Mouse (Mus musculus) lung, postnatal 36 days (tissue): Measurements from ENCODE around the gene Il13.

ENCODE experiments used
- DNase-seq: peaks from one replicate; pipeline ENCODE4 v3.0.0; 2022; ENCODE audit warnings: mixed read lengths

Gene Il13

DNA sequence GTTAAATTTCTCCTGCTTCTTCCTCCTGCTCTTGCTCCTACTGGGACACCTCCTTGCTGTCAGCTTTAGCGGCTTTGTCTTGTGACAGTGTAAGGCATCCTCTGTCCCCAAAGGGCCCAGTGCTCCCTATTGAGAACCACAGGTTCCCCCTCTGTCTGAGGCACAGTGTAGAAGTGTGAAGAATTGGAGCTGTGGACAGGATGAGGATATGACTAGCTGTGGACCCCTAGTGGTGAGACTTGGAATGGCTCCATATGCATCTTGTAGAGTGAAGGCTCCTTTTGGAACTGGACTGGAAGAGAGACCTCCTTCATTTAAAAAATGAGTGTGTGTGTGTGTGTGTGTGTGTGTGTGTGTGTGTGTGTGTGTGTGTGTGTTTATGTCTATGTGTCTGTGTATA is 6.6 kb downstream of the Il13 start:
- peak; percentile 94 for DNase-seq

DNA sequence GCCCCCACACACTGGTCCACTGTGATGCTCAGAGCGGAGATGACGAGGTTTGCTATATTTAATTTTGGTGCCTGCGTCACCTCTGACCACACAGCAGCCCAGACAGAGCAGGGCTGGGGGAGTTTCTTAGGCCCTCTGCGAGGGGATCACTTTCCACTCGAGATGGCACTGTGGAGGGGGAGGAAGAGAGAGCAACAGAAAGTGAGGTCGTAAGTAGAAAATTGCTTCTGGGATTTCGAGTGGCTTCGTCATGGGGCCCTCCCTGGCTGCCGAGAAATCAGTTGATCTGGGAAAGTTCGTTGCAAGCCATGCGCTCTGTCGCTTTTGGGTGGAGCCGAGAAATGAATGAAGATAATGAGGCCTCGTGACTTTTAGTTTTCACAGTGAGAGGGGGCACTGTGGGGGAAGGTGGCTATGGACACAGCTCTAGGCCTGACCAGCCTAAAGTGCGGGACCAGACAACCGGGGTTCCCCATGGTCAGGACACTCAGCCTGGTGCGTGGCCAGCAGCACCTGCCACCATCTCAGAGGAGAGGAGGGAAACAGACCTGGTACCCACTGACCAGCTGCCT is 7.6 kb downstream of the Il13 start:
- DNase-seq, result no peak

DNA sequence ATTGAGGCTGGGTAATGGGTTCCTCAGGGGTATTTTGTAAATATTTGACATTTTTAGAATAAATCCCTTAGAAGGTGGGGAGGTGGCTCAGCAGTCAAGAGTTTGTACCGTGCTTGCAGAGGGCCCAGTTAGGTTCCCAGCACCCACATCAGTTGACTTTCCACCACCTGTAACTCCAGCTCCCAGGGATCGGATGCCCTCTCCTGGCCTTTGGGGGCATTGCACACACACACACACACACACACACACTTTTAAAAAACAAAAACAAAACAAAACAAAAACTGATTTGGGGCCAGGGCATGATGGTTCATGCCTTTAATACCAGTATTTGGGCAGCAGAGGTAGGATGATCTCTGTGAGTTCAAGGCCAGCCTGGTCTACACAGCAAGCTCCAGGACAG is 10.4 kb downstream of the Il13 start:
- no peak for DNase-seq

DNA sequence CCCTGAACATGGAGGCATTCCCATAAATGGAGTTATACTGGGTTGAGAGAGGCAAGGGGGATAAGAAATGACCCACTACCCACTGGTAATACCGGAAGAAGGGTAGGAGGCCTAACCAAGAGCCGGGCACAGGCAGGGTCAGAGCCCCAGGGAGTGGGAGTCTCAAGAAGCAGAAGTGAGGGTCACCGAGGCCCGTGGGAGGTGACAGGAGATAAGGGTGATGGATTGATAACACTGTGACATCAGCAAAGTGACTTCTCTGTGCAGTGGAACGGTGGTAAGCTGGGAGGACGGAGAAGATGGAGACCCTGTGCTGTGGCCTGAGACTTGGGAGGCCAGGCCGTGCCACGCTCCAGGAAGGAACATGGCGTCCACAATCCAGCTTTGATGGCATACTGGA is 10.9 kb downstream of the Il13 start:
- DNase-seq, result no peak

GRCm38 (mm10) chr11:53622440-53622806 is 12.1 kb downstream of the Il13 start:
- DNase-seq, result no peak

DNA sequence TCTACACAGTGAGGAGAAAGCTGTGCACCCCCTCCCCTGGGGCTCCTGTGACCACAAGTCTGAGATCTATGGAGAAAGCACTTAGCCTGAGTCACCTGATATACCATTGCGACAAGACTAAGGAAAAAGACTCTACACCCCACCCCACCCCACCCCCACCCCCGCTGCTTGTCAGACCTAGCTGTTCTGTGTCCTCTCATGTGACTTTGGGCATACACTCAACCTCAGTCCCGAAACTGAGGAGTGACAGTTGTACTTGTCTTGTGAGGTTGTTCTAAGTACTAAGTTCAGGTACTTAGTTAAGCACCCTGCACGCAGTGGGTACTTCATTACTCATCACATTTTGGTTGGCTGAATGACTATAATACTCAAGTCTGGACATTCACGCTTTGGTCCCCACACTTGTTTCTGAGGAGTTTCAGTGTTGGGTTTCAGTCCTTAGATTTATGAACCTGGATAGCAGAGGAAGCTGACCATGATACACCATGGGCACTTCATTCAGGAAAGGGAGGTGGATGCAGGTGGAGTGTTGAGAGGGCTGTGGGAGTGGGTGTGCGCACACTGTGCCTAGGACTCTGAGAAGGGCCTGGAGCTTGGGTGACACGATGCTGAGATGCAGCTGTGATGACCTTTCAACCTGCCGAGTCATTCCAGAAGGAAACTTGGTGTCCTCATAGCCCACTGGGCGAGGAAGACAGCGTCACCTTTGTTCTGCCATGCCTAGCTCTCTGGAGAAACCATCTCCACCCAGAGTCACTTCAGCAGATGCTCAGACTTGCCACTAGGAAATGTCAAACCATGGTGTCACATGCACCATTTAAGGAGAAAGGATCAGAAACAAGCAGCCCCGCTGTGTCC is 12.7 kb downstream of the Il13 start:
- peak; percentile 10 for DNase-seq

DNA sequence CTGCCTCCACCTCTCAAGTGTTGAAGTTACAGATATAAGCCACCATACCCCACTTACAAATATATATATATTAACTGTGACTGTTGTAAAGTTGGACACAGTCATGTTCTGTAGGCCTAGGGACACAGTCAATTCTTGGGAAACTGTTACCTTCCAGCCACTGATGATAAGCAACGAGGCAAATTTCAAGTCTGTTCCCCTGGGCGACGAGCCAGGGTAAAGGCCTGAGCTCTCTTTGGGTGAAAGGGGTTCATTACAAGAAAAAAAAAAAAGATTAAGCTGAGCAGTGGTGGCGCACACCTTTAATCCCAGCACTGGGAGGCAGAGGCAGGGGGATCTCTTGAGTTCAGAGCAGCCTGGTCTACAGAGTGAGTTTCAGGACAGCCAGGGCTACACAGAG is 14.4 kb downstream of the Il13 start:
- DNase-seq, result no peak

DNA sequence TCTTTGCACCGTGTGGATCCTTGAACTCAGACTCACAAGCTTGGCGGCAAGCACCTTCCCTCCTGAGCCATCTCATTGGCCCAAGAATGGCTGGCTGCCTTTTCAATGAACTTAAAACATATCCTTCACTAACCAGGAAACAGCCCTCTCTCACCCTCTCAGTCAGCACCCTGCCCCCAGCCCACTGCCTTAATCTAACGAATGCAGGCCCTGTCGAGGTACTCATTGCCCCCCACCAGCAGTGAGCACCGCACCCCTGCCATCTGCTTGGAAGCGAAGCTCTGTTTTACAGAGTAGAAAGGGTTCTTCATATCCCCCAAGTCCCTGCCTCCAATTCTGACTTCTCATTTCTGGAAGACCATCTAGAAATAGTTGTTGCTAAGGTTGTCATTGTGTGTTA is 15.1 kb downstream of the Il13 start:
- DNase-seq, result no peak

- DNase-seq, result no peak
Measured at GRCm38 (mm10) chr11:53618619-53619198, 15.8 kb downstream of the Il13 start, which contains the start of gene Il4. Gene Il4, minus strand, starts transcription at chr11:53618669.

DNA sequence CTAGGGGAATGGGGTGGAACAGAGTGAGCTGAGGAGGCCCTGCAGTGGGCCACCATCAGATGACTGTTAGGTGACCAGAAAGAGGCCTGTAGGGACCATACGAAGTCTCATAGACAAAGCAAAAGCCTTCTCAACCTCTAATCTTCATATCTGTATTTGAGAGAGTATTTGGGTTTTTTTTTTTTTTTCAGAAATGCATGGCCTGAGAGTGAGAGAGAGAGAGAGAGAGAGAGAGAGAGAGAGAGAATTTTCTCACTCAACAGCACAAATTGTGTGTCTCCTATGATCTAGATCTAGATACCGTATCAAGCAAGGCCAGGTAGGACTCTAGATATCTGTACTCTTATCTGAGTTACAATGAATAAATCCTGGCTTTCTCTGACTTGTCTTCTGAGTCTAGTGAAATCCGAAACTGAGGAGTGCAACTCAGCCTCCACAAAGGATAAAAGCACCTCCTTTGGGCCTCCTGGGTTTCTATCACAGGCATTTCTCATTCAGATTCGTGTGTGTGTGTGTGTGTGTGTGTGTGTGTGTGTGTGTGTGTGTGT is 16.9 kb downstream of the Il13 start:
- no peak for DNase-seq

DNA sequence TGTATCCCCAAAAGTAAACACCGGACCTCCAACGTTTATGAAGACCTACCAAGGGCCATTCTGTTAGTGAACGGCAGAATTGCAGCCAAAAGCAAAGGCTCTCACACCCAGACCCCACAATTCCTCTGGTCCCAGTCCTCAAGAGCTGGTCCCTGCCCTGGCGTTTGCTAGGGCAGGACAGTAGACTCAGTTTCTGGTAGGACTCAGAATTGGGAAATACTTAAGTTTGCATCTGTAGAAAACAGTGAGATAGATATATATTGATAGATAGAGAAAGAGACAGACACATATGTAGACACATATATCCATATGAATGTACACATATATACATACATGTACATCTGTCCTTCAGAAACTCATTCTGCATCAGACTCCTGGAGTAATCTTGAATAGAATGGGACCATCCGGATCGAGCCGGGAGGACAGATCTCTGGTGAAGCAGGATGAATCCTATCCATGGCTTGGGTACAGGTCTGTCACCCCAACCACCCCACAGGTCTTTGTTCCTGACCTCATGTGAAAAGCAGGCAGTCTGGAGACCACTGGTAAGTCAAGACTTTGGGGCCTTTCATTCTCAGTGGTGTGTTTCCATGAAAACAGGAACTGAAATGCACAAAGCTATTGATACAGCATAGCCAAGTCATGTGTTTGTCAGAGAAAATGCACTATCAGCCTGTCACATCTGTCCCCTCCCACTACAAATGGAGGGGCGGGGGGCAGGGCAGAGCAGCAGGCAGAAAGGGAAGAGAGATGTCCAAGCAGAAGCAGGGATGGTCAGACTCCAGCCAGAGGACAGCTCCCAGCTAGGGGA is 17.5 kb downstream of the Il13 start:
- DNase-seq, result peak; percentile 42

DNA sequence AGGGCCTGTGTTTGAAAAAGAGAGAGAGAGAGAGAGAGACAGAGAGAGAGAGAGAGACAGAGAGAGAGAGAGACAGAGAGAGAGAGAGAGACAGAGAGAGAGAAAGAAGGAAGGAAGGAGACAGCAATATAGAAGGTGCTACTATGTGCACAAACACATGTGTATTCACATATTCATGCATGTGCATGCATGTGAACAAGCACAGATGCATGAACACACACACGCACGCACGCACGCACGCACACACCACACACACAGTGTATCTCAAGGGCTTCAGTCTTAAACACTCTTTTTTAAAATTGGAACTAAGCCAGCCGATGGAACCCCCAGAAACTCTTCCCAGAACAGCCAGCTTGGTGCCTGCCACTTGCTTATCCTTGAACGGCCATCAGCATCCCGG is 18.9 kb downstream of the Il13 start:
- DNase-seq, result no peak

GRCm38 (mm10) chr11:53615172-53615571 is 19.3 kb downstream of the Il13 start:
- DNase-seq, result no peak

DNA sequence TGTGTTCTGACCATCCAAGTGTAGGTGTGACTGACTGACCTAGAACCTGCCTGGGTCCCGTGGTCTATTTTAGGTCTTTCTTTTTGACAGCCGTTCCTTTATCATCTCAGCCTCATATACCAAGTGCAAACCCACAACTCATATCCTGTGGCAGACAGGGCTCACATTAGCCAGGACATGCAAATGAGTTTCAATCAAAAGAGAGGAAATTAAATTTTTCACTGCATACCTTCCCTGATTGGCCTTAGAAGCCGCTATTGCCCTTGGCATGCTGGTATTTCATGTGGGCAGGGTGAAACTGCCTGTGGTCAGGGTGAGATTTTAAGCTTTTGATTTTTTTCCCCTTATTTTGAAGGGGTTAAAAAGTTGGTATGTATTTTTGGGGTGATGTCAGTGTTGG is 24.8 kb downstream of the Il13 start:
- no peak for DNase-seq

GRCm38 (mm10) chr11:53609231-53609630 is 25.3 kb downstream of the Il13 start:
- DNase-seq, result no peak

DNA sequence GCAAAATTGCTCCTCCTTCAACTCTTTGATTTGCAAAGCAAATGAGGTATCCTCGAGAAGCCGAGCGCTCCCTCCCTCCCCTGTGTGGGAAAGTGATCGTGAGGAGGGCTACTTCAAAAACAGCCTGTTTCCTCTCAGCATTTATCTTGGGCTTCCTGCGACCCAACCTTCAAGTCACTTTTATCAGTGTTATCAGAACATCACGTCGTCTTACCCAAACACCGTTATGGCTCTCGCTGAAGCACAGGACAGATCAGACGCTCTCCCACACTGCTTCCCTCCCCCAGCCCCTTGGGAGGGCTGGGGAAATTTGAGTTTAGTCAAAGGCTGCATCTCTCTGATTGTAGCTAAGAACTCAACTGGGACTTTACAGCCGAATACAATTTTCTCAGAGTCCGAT is 28.9 kb downstream of the Il13 start:
- DNase-seq, result peak; percentile 4

DNA sequence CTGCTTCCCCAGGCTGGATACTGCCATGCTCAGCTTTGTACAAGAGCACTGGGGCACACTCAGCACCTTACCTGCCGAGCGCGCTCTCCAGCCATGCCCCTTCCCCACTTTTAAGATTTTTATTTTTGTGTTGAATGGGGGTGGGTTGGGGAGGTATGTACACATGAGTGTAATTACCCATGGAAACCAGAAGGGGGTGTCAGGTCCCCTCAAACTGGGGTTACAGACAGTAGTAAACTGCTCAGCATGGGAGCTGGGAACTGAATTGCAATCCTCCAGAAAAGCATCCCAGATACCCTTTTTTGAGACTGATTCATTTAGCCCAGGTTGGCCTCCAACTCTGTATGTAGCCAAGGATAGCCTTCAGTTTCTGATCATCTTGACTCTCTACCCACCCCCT is 29.5 kb downstream of the Il13 start:
- no peak for DNase-seq

DNA sequence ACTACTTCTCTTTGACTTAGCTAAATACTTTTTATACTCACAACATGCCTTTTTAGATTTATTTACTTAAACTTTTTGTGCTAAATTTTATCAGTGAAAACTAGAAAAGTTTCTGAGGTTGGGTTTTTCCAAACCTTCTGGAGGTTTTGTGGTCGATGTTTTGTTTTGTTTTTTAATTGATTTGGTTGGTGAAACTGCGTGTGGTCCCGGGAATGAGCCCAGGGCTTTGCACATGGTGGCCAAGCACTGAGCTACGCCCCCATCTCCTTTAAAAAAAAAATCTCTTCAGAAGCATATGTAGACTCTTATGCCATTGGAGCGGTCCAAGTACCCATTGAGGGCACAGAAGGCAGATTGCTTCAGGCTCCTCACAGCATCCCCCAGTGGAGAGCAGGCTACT is 43.4 kb downstream of the Il13 start:
- DNase-seq, result no peak

DNA sequence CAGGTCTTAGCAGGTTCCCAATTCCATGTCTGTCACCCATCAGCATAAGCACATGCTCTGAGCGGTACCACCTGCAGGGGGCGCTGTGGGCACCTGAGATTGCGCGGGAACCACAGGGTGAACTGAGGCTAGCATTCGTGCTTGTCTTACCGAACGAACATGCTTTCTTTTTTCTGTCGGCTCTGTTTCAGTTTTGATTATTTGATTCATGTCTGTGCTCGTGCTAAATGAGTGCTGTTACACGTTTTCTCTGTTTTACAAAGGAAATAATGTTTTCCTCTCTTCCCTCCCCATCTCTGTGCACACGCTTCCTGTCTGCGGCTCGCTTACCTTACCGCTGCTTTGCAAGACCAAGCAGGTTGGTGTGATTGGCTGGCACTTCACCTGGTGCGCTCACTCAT is 44.1 kb downstream of the Il13 start:
- peak; percentile 57 for DNase-seq

DNA sequence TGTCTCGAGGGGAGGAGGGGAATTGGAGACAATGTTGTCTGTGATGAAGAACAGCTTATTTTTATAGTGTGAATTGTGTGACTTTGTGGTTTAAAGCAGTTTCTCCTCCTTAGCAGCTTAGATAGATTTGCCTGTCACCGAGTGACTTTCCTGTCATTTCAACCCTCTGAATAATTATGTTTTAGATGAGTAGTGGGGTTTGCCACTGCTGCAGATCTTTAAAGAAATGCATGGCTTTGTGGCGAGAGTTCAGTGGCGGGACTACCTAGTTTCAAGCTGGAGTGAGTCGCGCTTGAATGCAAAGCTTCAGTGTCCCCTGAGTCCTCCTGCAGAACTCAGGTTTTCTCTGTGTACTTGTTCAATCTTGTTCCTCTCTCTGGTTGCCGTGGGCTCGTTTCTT is 46.2 kb downstream of the Il13 start:
- no peak for DNase-seq

- DNase-seq, result no peak
Measured at GRCm38 (mm10) chr11:53585510-53585909, 49.0 kb downstream of the Il13 start.

DNA sequence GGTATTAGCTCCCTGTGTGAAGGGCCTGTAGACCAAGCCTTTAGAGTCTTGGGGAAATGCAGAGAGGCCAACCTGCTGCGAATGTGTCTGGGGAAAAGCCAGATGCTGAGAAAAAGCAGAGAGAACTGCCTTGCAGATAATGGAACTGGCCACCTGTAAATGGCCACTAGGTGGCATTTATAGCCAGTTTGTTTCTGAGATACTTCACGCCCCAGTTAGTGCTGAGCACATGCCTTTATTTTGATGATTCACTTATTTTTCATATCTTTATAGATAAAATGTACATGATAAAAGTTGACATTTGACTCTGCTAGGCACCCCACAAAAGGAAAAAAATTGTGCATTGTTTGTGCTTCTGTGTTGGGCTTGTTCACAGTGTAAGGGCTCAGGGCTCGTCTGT is 49.7 kb downstream of the Il13 start:
- peak; percentile 45 for DNase-seq

GRCm38 (mm10) chr11:53583151-53583550 is 51.4 kb downstream of the Il13 start:
- no peak for DNase-seq
